Mouse (Mus musculus) liver, adult 2 months (tissue): Measurements from ENCODE around the gene Hlx. TPM values are rescaled to one million over a fixed set of nuclear protein-coding genes. Genes with fewer than 3 reads are reported as not detected.
A peak's percentile ranks its signal among the peaks of the same experiment; 100 is the strongest.

ENCODE experiments used
- DNase-seq: peaks from one replicate; pipeline ENCODE4 v3.0.0-alpha.2; 2011; ENCODE audit warnings: low read depth, low spot score; ENCODE audit errors: extremely low read depth
- H3K27ac ChIP-seq: fragments of 200-500 bp; replicated peaks from 2 replicates; pipeline ENCODE4 v1.5.1; 2012; ENCODE audit warnings: low read depth, mild to moderate bottlenecking, control low read depth, inconsistent platforms, low read length; ENCODE audit not compliant: insufficient read depth
- H3K27me3 ChIP-seq: fragments of 200-500 bp; 2 replicates; pipeline ENCODE4 v1.6.1; 2012; ENCODE audit warnings: mild to moderate bottlenecking, moderate library complexity, low read length, inconsistent platforms; ENCODE audit not compliant: control insufficient read depth, insufficient read depth
- H3K36me3 ChIP-seq: fragments of 200-500 bp; 2 replicates; pipeline ENCODE4 v1.6.1; 2012; ENCODE audit warnings: low read length, inconsistent platforms; ENCODE audit not compliant: control insufficient read depth, insufficient read depth
- H3K4me1 ChIP-seq: fragments of 200-500 bp; 2 replicates; pipeline ENCODE4 v1.6.1; 2011; ENCODE audit warnings: low read length; ENCODE audit not compliant: control insufficient read depth, insufficient read depth
- H3K4me3 ChIP-seq: fragments of 200-500 bp; 2 replicates; pipeline ENCODE4 v1.5.1; 2011; ENCODE audit warnings: low read depth, mild to moderate bottlenecking, control low read depth, low read length, moderate library complexity; ENCODE audit not compliant: insufficient read depth
- H3K79me2 ChIP-seq: fragments of 200-500 bp; 2 replicates; pipeline ENCODE4 v1.6.1; 2012; ENCODE audit warnings: inconsistent platforms, mild to moderate bottlenecking, low read length, moderate library complexity; ENCODE audit not compliant: control insufficient read depth, insufficient read depth
- H3K9ac ChIP-seq: fragments of 200-500 bp; 2 replicates; pipeline ENCODE4 v1.6.1; 2012; ENCODE audit warnings: low read depth, mild to moderate bottlenecking, control low read depth, inconsistent platforms, low read length
- CTCF ChIP-seq: fragments of 200-500 bp; IDR thresholded peaks from 2 replicates; pipeline ENCODE4 v1.5.1; 2011; ENCODE audit warnings: low read depth, low read length, control low read depth
- POLR2A ChIP-seq: fragments of 200-500 bp; IDR thresholded peaks from 2 replicates; pipeline ENCODE4 v1.6.1; 2011; ENCODE audit warnings: low read length, control low read depth; ENCODE audit not compliant: insufficient read depth; ENCODE audit errors: extremely low read depth
- WGBS: fragments of 180-500 bp; shearing (Covaris S2); methylation state at CpG from one replicate; pipeline ENCODE4 v1.1.7; 2018; 5-methylcytosine and 5-hydroxymethylcytosine counted together
- polyA plus RNA-seq: library from polyadenylated mRNA; depleted of rRNA; stranded (reverse); fragments of >200 nt; gene quantifications from 2 replicates; pipeline ENCODE4 v1.2.3, GENCODE M21; 2012
- total RNA-seq: library from RNA; depleted of rRNA; stranded (reverse); fragments of >200 nt; gene quantifications from 2 replicates; pipeline ENCODE4 v1.2.3, GENCODE M21; 2014

Hlx gene
- total and polyA plus RNA-seq, 2 experiments: 1.1 to 7.3 TPM

DNA sequence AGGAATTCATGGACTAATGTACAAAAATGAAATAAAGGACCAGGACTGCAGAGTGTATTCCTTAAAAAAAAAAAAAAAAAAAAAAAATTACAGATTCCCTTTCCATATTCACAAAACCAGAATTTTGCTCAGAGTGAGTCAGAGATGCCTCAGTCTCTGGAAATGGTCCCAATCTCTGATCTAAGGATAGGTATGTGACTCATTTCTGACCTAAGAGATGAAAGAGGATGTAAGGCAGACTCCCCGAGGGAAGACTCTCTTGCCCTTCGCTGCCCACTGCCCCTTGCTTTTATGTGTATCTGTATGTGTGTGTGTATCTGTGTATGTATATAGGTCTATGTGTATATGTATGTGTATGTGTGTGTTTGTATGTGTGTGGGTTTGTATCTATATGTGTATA is 37.0 kb downstream of the Hlx start:
- H3K79me2 ChIP-seq: no peaks in the 10 kb centered on the region
- no peaks in the 10 kb centered on the region for H3K36me3 ChIP-seq
- no peak for DNase-seq
- H3K4me1 ChIP-seq: no peaks in the 10 kb centered on the region
- no peak for TF ChIP-seq POLR2A
- no peak for TF ChIP-seq CTCF
- no peak overlapping the region for H3K4me3 ChIP-seq
- no peak overlapping the region for H3K27ac ChIP-seq
- 80% methylated on average over 2 of the region's 2 CpGs for WGBS
- no peak overlapping the region for H3K9ac ChIP-seq
- no peaks in the 10 kb centered on the region for H3K27me3 ChIP-seq

DNA sequence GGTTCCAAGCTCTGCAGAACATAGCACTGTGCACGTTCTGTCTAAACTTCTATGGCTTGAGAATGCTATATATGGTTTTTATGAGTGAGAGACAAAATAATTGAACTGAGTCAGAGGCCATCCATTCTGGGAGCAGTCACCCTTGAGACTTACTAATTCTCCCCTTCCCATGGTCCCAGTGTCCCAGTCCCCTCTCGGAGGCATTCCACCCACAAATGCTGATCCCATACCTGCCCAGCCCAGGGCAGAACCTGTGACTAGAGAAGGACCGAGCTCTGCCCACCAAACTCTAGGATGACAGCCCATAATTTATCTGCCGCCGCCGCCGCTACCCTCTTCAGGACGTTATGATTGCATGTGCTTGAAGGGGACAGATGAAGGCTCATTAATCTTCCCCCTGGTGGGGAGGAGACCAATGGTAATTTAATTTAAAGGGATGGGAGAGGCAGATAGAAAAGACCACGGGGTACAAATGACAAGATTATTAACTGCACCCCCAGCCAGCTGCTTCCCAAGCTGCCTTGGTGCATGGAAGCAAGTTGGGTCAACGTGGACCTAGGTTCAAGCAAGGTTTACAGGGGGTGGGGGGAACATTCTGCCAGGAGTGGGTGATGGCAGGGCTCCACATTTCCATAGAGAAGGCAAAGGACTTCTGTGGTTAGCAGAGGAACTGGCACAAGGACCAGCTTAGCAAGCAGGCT is 40.1 kb downstream of the Hlx start:
- no peaks in the 10 kb centered on the region for H3K36me3 ChIP-seq
- no peaks in the 10 kb centered on the region for H3K4me1 ChIP-seq
- H3K4me3 ChIP-seq: no peak overlapping the region
- H3K79me2 ChIP-seq: no peaks in the 10 kb centered on the region
- no peaks in the 10 kb centered on the region for H3K27me3 ChIP-seq
- no peak for TF ChIP-seq POLR2A
- no peak for TF ChIP-seq CTCF
- no peak overlapping the region for H3K27ac ChIP-seq
- peak; percentile 23 for DNase-seq
- WGBS: 82% methylated on average over 10 of the region's 10 CpGs
- no peak overlapping the region for H3K9ac ChIP-seq

DNA sequence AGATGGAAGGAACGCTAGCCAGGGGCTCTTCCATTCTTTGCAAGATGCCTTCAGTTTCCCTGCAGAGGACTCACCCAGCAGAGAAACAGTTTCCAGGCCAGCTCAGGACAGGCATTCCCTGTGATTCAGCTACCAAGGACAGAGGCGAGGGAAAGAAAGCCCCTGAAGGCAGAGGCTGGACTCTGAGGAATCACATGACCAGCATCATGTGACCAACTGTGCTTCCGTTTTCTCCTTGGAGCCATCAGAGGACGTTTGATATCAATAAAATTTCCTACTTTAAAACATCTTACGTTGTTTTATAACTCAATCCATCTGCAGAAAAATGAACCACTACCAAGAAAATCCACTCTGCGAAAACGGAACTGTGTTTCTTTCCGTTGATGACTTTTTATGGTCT is 41.2 kb downstream of the Hlx start:
- no peaks in the 10 kb centered on the region for H3K4me1 ChIP-seq
- H3K4me3 ChIP-seq: no peak overlapping the region
- DNase-seq: no peak
- no peak for TF ChIP-seq POLR2A
- no peak for TF ChIP-seq CTCF
- WGBS: 86% methylated on average over 8 of the region's 8 CpGs
- H3K79me2 ChIP-seq: no peaks in the 10 kb centered on the region
- H3K27ac ChIP-seq: no peak overlapping the region
- H3K27me3 ChIP-seq: 0 out of 2 replicates have a peak, but pooled peaks cover 2% of the 10 kb centered on the region
- H3K9ac ChIP-seq: no peak overlapping the region
- no peaks in the 10 kb centered on the region for H3K36me3 ChIP-seq

- WGBS: 51% methylated on average over 7 of the region's 7 CpGs
- no peak for TF ChIP-seq CTCF
- DNase-seq: no peak
Observed at GRCm38 (mm10) chr1:184688026-184688425, 44.4 kb downstream of the Hlx start.

DNA sequence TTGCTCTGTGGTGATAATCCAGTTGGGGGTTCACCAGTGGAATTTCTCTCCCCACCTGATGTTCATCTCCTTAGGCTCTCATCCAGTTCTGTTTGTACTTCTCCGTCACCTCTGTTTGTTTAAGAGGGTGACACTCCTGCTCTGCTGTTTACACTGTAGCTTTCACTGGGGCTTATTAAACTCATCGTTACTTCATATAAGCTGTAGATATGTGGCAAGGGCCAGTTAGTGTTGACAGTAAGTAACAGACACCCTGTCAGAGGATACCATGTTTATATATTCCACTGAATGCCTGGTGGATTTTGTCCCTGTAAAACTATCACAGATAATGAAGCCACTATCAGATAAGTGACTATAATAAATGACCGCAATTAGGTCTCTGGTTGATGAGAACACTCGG is 44.9 kb downstream of the Hlx start:
- Histone ChIP-seq H3K79me2 (no peaks in the 10 kb centered on the region), H3K27me3 (0 out of 2 replicates have a peak, but pooled peaks cover 2% of the 10 kb centered on the region), H3K4me1 (no peaks in the 10 kb centered on the region), H3K36me3 (no peaks in the 10 kb centered on the region), H3K4me3 (no peak overlapping the region), H3K9ac (no peak overlapping the region), H3K27ac (no peak overlapping the region)
- DNase-seq: no peak
- WGBS: 18% methylated on average over 4 of the region's 4 CpGs
- TF ChIP-seq POLR2A: no peak
- TF ChIP-seq CTCF: no peak

More at GRCm38 (mm10) chr1:184688026-184688425, 44.4 kb downstream of the Hlx start:
- no peak overlapping the region for H3K9ac ChIP-seq
- H3K27ac ChIP-seq: no peak overlapping the region
- no peaks in the 10 kb centered on the region for H3K4me1 ChIP-seq
- no peak overlapping the region for H3K4me3 ChIP-seq
- H3K79me2 ChIP-seq: no peaks in the 10 kb centered on the region
- 0 out of 2 replicates have a peak, but pooled peaks cover 2% of the 10 kb centered on the region for H3K27me3 ChIP-seq
- no peaks in the 10 kb centered on the region for H3K36me3 ChIP-seq

DNA sequence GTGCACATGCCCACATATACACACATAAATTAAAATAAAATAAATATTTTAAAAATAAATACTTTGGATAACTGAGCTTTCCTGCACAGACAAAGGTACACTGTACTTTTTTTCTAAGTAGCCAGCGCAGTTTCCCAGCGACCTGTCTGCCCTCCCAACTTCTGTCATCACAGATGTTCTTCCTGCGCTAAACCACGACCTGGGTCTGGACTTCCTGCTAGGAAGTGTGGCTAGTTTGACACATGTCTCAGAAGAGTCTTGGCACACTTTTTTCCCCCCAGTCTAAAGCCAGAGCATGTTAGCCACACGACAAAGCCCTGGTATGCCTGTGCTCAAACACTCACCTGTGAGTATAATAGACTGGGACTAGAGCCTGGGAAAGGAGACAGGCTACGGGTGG is 48.9 kb downstream of the Hlx start:
- TF ChIP-seq POLR2A (no peak), CTCF (no peak)
- no peak for DNase-seq
- Histone ChIP-seq H3K4me1 (no peaks in the 10 kb centered on the region), H3K36me3 (no peaks in the 10 kb centered on the region), H3K27ac (no peak overlapping the region), H3K4me3 (no peak overlapping the region), H3K79me2 (no peaks in the 10 kb centered on the region), H3K27me3 (0 out of 2 replicates have a peak, but pooled peaks cover 2% of the 10 kb centered on the region), H3K9ac (no peak overlapping the region)
- WGBS: 75% methylated on average over 6 of the region's 6 CpGs
